Mouse (Mus musculus) hindbrain, embryonic 11.5 days (tissue): ENCODE measurements around the gene Prkcb. TPM values are rescaled to one million over a fixed set of nuclear protein-coding genes. Genes with fewer than 3 reads are reported as not detected.

Experiments used
- ATAC-seq: fragments of 200-750 bp; cut with Nextera tagmentation; 2 replicates; pipeline ENCODE4 v1.8.0; 2017; ENCODE audit warnings: mild to moderate bottlenecking, moderate TSS enrichment, moderate library complexity; ENCODE audit not compliant: low FRiP score
- DNase-seq: peaks from one replicate; pipeline ENCODE4 v3.0.0-alpha.2; 2015; ENCODE audit warnings: low spot score
- H3K27ac ChIP-seq: fragments of 300-500 bp; sonication (generic); 2 replicates; pipeline ENCODE4 v1.5.1; 2014; ENCODE audit warnings: mild to moderate bottlenecking, low read depth, low read length
- H3K27me3 ChIP-seq: fragments of 300-500 bp; sonication (generic); 2 replicates; pipeline ENCODE4 v1.6.1; 2014; ENCODE audit warnings: mild to moderate bottlenecking, low read length, moderate library complexity, mixed read lengths; ENCODE audit not compliant: control insufficient read depth, insufficient read depth
- H3K36me3 ChIP-seq: fragments of 300-500 bp; sonication (generic); 2 replicates; pipeline ENCODE4 v1.6.1; 2014; ENCODE audit warnings: mild to moderate bottlenecking, low read length, moderate library complexity, mixed read lengths; ENCODE audit not compliant: control insufficient read depth, insufficient read depth
- H3K4me1 ChIP-seq: fragments of 300-500 bp; sonication (generic); replicated peaks from 2 replicates; pipeline ENCODE4 v1.6.1; 2014; ENCODE audit warnings: low read length, mixed read lengths; ENCODE audit not compliant: control insufficient read depth, insufficient read depth
- H3K4me2 ChIP-seq: fragments of 300-500 bp; sonication (generic); replicated peaks from 2 replicates; pipeline ENCODE4 v1.6.1; 2014; ENCODE audit warnings: mild to moderate bottlenecking, low read depth, low read length
- H3K4me3 ChIP-seq: fragments of 300-500 bp; sonication (generic); 2 replicates; pipeline ENCODE4 v1.5.1; 2014; ENCODE audit warnings: low read depth, low read length
- H3K9ac ChIP-seq: fragments of 300-500 bp; sonication (generic); 2 replicates; pipeline ENCODE4 v1.6.1; 2014; ENCODE audit warnings: low read depth, low read length
- H3K9me3 ChIP-seq: fragments of 300-500 bp; sonication (generic); 2 replicates; pipeline ENCODE4 v1.6.1; 2016; ENCODE audit warnings: low read length; ENCODE audit not compliant: control insufficient read depth
- whole genome bisulfite sequencing: fragments of 180-500 bp; shearing (Covaris S2); extraction: QIAGEN DNeasy Blood & Tissue Kit; methylation state at CpG from one replicate; pipeline ENCODE4 v1.1.7; 2014; 5-methylcytosine and 5-hydroxymethylcytosine counted together
- polyA plus RNA-seq: library from polyadenylated mRNA; unstranded; fragments of >200 nt; fragmentation: Nextera tagmentation; extraction: Ambion mirVana; gene quantifications from 2 replicates; pipeline ENCODE4 v1.2.1, GENCODE M21; 2014

Gene Prkcb
- polyA plus RNA-seq, 1 experiment from 2014 or later: 22.3 TPM

DNA sequence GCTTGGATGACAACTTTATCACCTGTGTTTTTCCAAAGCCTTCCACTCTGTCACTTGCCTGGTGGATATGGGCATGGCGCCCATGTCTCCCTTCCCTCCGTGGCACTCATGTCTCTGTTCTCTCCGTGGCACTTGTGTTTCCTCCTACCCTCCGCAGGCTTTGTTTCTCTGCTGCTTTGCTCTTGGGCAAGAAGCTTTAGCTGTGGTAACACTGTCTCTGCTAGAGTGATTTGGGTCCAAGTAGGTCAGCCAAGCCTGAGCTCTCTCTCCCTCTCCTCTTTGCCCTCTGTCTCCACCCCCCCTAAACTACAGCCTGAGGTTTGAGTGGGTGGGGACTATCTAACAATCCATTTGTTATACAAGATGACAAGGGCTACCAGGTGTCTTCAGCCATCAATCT, 114.8 kb downstream of the Prkcb start:
- peaks cover 2% of the 10 kb centered on the region; the same call in 1 of the 2 replicates for H3K4me1 ChIP-seq
- no peak overlapping the region for H3K9ac ChIP-seq
- H3K4me3 ChIP-seq: no peak overlapping the region
- H3K27ac ChIP-seq: no peak overlapping the region
- H3K4me2 ChIP-seq: no peak overlapping the region
- H3K9me3 ChIP-seq: no peaks in the 10 kb centered on the region
- H3K36me3 ChIP-seq: no peaks in the 10 kb centered on the region
- WGBS: 82% methylated on average over 4 of the region's 4 CpGs
- DNase-seq: no peak
- no peak for ATAC-seq
- no peaks in the 10 kb centered on the region for H3K27me3 ChIP-seq

DNA sequence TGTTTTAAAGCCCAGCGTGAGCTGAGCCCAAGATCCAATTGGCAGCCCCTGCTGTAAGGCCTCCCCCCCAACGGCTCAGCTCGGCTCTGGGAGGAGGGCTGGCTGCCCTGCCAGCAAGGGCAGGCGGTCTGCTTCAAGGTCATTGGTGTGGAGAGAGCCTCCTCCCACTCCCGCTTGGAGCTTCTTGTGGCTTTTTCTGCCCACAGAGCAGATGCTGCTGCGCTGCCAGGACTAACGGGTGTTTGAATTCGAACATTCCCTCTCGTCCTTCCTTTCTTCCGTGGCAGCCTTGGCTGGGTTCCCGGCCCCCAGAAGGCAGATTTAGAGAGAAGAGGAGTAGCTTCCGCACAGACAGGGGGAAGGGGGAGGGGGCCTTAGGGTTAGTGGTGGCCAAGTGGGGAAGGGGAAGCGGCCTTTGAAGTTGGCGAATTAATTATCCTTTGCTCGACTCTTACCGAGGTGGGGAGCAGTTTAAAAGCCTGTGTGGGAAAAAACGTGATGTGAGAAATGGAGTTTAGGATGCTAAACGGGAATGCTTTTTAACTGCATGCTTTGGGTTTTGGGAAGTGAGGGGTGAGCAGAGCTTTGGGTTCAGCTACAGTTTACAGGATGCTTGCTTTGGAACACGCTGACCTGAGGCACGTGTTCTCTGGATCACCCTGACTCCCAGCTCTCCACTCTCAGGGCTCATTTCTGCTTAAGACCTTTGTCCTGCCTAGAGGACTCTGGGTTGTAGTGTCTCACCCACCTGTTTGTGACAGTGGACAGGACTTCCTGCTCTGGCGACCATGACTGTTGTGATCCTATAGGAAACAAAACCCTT, 116.2 kb downstream of the Prkcb start:
- H3K4me1 ChIP-seq: peaks cover 2% of the 10 kb centered on the region; the same call in 1 of the 2 replicates
- H3K4me2 ChIP-seq: peak overlapping the region; percentile 8; the same call in 1 of the 2 replicates
- ATAC-seq: peak; percentile 66
- H3K4me3 ChIP-seq: no peak overlapping the region
- 2% methylated on average over 21 of the region's 21 CpGs for WGBS
- no peak overlapping the region for H3K9ac ChIP-seq
- no peaks in the 10 kb centered on the region for H3K36me3 ChIP-seq
- DNase-seq: peak; percentile 55
- no peaks in the 10 kb centered on the region for H3K9me3 ChIP-seq
- H3K27ac ChIP-seq: peak overlapping the region; percentile 5; the same call in 1 of the 2 replicates
- no peaks in the 10 kb centered on the region for H3K27me3 ChIP-seq

DNA sequence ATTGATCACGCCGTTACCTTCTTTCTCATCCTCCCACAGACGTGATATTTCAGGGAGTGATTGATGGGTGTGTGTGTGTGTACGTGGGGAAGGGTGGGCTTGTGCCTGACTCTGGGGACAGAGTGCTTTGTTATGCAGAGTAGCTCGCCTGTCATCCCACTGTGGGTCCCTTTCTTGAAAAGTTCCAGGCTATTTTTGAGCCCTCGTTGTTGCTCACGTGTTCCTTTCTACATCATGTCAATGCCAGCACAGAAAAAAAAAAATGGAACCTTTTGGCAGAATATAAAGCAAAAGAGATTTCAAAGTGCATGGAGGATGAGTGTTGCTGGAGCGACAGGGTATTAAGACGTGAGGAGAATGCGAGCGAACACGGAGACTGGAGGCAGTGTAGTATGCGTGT, 118.1 kb downstream of the Prkcb start:
- no peak overlapping the region for H3K9ac ChIP-seq
- no peaks in the 10 kb centered on the region for H3K27me3 ChIP-seq
- no peak overlapping the region for H3K4me3 ChIP-seq
- H3K9me3 ChIP-seq: no peaks in the 10 kb centered on the region
- WGBS: 52% methylated on average over 13 of the region's 13 CpGs
- DNase-seq (peak; percentile 20), ATAC-seq (peak; percentile 82)
- H3K36me3 ChIP-seq: no peaks in the 10 kb centered on the region
- H3K4me1 ChIP-seq: peaks cover 2% of the 10 kb centered on the region; the same call in 1 of the 2 replicates
- no peak overlapping the region for H3K27ac ChIP-seq
- no peak overlapping the region for H3K4me2 ChIP-seq

DNA sequence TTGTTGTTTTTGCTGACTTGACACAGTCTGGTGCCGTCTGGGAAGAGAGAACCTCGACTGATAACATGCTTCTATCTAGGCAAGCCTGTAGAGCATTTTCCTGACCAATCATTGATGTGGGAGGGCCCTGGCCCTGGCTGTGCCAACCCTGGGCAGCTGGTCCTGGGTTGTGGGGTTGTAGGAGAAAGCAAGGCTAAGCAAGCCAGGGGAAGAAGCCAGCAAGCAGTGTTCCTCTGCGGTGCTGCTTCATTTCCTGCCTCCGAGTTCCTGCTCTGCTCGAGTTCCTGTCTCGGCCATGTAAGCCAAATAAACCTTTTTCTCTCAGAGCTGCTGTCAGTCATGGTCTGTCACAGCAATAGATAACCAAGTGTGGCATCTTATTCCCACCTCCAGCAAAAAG, 121.4 kb downstream of the Prkcb start:
- 81% methylated on average over 6 of the region's 6 CpGs for WGBS
- no peaks in the 10 kb centered on the region for H3K9me3 ChIP-seq
- no peaks in the 10 kb centered on the region for H3K36me3 ChIP-seq
- no peaks in the 10 kb centered on the region; the same call in 1 of the 2 replicates for H3K4me1 ChIP-seq
- H3K27me3 ChIP-seq: no peaks in the 10 kb centered on the region
- H3K9ac ChIP-seq: no peak overlapping the region
- DNase-seq (no peak), ATAC-seq (no peak)
- no peak overlapping the region for H3K4me2 ChIP-seq
- no peak overlapping the region for H3K4me3 ChIP-seq
- no peak overlapping the region for H3K27ac ChIP-seq

DNA sequence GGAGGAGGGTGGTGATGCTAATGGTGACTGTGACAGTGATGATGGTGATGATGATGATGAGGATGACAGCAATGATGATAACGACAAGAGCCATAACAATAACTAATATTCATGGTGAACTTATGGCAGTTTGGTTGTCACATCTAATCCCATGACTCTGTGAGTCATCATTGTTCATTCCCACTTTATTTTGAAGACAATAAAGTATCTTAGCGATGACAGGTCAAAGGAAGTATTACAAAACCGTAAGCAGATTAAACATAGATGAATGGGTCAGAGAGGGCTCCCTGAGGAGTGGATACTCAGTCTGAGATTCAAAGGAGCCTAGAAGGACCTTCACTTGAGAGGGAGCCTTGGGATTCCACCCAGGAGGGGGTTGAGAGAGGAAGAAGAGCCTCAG, 122.3 kb downstream of the Prkcb start:
- DNase-seq: no peak
- H3K4me1 ChIP-seq: no peaks in the 10 kb centered on the region; the same call in 1 of the 2 replicates
- H3K9me3 ChIP-seq: no peaks in the 10 kb centered on the region
- no peaks in the 10 kb centered on the region for H3K36me3 ChIP-seq
- 95% methylated on average over 3 of the region's 3 CpGs for WGBS
- no peak overlapping the region for H3K9ac ChIP-seq
- ATAC-seq: no peak
- no peak overlapping the region for H3K4me3 ChIP-seq
- H3K27ac ChIP-seq: no peak overlapping the region
- no peak overlapping the region for H3K4me2 ChIP-seq
- H3K27me3 ChIP-seq: no peaks in the 10 kb centered on the region

DNA sequence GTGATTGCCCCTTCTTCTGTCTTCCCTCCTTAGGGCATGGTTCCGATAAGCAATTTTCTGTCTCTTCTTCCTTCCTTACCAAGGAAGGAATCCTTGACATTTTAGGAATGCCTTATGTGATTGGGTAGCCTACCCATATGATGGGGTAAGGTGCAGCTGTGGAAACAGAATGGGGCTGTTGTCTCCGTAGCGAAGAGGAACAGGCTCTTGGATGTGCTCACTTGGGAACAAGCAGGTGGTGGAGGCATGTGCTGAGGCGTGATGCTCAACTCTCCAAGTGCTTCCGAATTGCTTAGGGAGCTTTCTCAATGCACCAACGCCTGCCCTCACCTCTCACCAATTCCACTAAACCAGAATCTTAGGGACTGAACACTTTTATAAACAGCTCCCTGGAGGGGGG, 124.7 kb downstream of the Prkcb start:
- Histone ChIP-seq H3K27ac (no peak overlapping the region), H3K4me1 (no peaks in the 10 kb centered on the region), H3K4me3 (no peak overlapping the region), H3K9me3 (no peaks in the 10 kb centered on the region), H3K36me3 (no peaks in the 10 kb centered on the region), H3K27me3 (no peaks in the 10 kb centered on the region), H3K4me2 (no peak overlapping the region), H3K9ac (no peak overlapping the region)
- WGBS: 86% methylated on average over 6 of the region's 6 CpGs
- DNase-seq (no peak), ATAC-seq (no peak)

DNA sequence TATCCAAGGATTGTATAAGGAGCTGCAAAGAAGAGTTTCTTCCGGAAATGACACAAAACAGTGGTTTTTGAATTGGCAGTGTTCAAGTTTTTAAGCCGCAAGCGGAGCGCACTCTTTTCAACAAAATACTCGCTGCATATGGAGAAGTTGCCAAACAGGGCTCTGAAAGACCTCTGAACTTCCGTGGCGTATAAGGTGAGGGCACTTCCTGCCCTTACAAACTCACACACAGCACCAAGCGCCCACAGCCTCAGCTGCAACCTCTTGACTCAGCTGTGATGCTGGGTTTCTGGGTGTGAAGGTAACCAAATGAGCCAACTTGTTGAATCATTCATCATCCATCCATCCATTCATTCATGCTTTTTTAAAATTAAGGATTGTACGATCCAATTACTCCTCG, 125.6 kb downstream of the Prkcb start:
- Histone ChIP-seq H3K4me2 (no peak overlapping the region), H3K27me3 (no peaks in the 10 kb centered on the region), H3K9ac (no peak overlapping the region), H3K9me3 (no peaks in the 10 kb centered on the region), H3K4me3 (no peak overlapping the region), H3K27ac (no peak overlapping the region), H3K36me3 (no peaks in the 10 kb centered on the region), H3K4me1 (no peaks in the 10 kb centered on the region)
- ATAC-seq (no peak), DNase-seq (no peak)
- 90% methylated on average over 10 of the region's 10 CpGs for WGBS

DNA sequence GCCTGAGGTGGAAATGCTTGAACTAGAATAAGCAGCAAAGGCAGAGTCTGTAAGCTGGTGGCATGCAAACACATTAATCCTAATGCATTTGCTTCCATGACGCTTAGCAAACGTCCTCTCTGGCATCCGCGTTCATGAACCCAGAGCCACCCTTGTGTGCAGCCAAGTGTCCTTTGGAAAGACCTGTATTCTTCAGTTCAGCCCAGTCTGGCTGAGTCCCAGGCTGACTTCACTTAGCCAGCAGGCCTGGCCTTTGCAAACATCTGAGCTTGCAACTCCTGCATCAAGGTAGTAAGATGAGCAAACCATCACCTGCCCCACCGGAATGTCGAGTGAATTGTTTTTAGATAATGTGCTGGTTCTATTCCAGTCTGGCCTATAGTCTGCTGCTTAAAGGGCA, 126.1 kb downstream of the Prkcb start:
- WGBS: 90% methylated on average over 6 of the region's 6 CpGs
- Histone ChIP-seq H3K4me1 (no peaks in the 10 kb centered on the region), H3K27ac (no peak overlapping the region), H3K27me3 (no peaks in the 10 kb centered on the region), H3K4me2 (no peak overlapping the region), H3K9ac (no peak overlapping the region), H3K9me3 (no peaks in the 10 kb centered on the region), H3K36me3 (no peaks in the 10 kb centered on the region), H3K4me3 (no peak overlapping the region)
- ATAC-seq: no peak
- no peak for DNase-seq

DNA sequence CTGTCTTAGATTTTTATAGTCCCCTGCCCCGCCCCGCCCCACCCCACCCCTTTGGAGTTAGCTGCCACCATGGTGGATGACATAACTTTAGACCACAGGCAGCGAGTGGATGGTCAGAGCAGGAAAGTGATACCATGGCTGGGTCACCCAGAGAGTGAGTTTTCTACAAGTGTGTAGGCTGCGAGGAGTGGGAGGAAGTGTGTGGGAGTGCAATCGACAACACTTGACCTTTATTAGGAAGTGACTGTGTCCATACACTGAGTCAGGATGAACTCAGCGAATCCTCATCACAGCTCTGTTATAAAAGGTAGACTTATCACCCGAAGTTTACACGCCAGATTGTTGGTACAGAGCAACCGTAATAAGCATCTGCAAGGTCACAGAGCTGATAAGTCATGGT, 126.8 kb downstream of the Prkcb start:
- 92% methylated on average over 9 of the region's 9 CpGs for WGBS
- H3K4me2 ChIP-seq: no peak overlapping the region
- no peak for ATAC-seq
- H3K27ac ChIP-seq: no peak overlapping the region
- H3K9ac ChIP-seq: no peak overlapping the region
- no peak for DNase-seq
- no peaks in the 10 kb centered on the region for H3K27me3 ChIP-seq
- no peak overlapping the region for H3K4me3 ChIP-seq
- no peaks in the 10 kb centered on the region for H3K9me3 ChIP-seq
- no peaks in the 10 kb centered on the region for H3K4me1 ChIP-seq
- no peaks in the 10 kb centered on the region for H3K36me3 ChIP-seq
